Mouse (Mus musculus) CH12.LX (cell line): ENCODE measurements around the gene Ccdc138. TPM values are rescaled to one million over a fixed set of nuclear protein-coding genes. Genes with fewer than 3 reads are reported as not detected.

ENCODE experiments used
- DNase-seq: peaks from one replicate; pipeline ENCODE4 v3.0.0-alpha.2; 2013; ENCODE audit errors: extremely low read depth
- H3K27ac ChIP-seq: 2 replicates; pipeline ENCODE4 v1.5.1; 2012; ENCODE audit warnings: low read depth, mild to moderate bottlenecking, control low read depth, moderate library complexity; ENCODE audit not compliant: insufficient read depth
- H3K27me3 ChIP-seq: replicated peaks from 2 replicates; pipeline ENCODE3; 2012; ENCODE audit warnings: inconsistent platforms
- H3K36me3 ChIP-seq, 2 experiments: replicated peaks in 1 of 2; 2 replicates each; pipeline versions ENCODE3 to v1.6.1; 2012; ENCODE audit warnings: inconsistent platforms in 1 of 2, low read length in 1 of 2, mild to moderate bottlenecking in 1 of 2, mixed read lengths in 1 of 2, moderate library complexity in 1 of 2; ENCODE audit not compliant: control insufficient read depth in 1 of 2, insufficient read depth in 1 of 2
- H3K4me1 ChIP-seq, 2 experiments: 2 replicates each; pipeline ENCODE4 v1.6.1; 2012; ENCODE audit warnings: inconsistent platforms in 1 of 2, moderate library complexity in 1 of 2; ENCODE audit not compliant: insufficient read depth in 2 of 2, control insufficient read depth in 1 of 2
- H3K4me2 ChIP-seq: 2 replicates; pipeline ENCODE4 v1.6.1; 2012; ENCODE audit warnings: low read depth, mild to moderate bottlenecking, control low read depth; ENCODE audit not compliant: poor library complexity, insufficient read depth, severe bottlenecking
- H3K4me3 ChIP-seq, 3 experiments: fragments of 150-350 bp in 1 of 3; sonication (generic) in 1 of 3; replicated peaks in 1 of 3; 2 replicates each; pipeline versions ENCODE3 to v1.5.1; 2011 to 2012; ENCODE audit warnings: low read depth in 2 of 3, low read length in 2 of 3, mild to moderate bottlenecking in 2 of 3, moderate library complexity in 2 of 3, control low read depth in 1 of 3, improper control_type of control experiment in 1 of 3, inconsistent platforms in 1 of 3, mixed read lengths in 1 of 3; ENCODE audit not compliant: poor library complexity in 1 of 3
- H3K79me2 ChIP-seq: replicated peaks from 2 replicates; pipeline ENCODE4 v1.6.1; 2012; ENCODE audit warnings: mild to moderate bottlenecking, moderate library complexity; ENCODE audit not compliant: control insufficient read depth, poor library complexity, insufficient read depth, severe bottlenecking; ENCODE audit errors: extremely low read depth
- H3K9ac ChIP-seq: 2 replicates; pipeline ENCODE4 v1.6.1; 2012; ENCODE audit warnings: low read depth, mild to moderate bottlenecking, control low read depth, moderate library complexity; ENCODE audit not compliant: insufficient read depth
- H3K9me3 ChIP-seq: replicated peaks from 2 replicates; pipeline ENCODE3; 2012; ENCODE audit warnings: low read length, inconsistent platforms, mixed read lengths
- BHLHE40 ChIP-seq: IDR thresholded peaks from 2 replicates; pipeline ENCODE4 v1.6.1; 2011; ENCODE audit warnings: mild to moderate bottlenecking, low read depth, low read length, improper control_type of control experiment
- CHD1 ChIP-seq: IDR thresholded peaks from 2 replicates; pipeline ENCODE4 v1.6.1; 2012; ENCODE audit warnings: low read depth, low read length, improper control_type of control experiment, inconsistent platforms
- E2F4 ChIP-seq: IDR thresholded peaks from 2 replicates; pipeline ENCODE4 v1.6.1; 2011; ENCODE audit warnings: low read depth, low read length, improper control_type of control experiment; ENCODE audit not compliant: insufficient replicate concordance
- EP300 ChIP-seq: IDR thresholded peaks from 2 replicates; pipeline ENCODE4 v1.6.1; 2011; ENCODE audit warnings: low read length, improper control_type of control experiment
- ETS1 ChIP-seq: conservative IDR thresholded peaks from 2 replicates; pipeline ENCODE4 v1.6.1; 2012; ENCODE audit warnings: low read depth, mild to moderate bottlenecking, inconsistent platforms, low read length, improper control_type of control experiment, moderate library complexity
- GABPA ChIP-seq: IDR thresholded peaks from 2 replicates; pipeline ENCODE4 v1.6.1; 2012; ENCODE audit warnings: low read depth, low read length, improper control_type of control experiment, inconsistent platforms; ENCODE audit not compliant: insufficient replicate concordance
- IRF4 ChIP-seq: IDR thresholded peaks from 2 replicates; pipeline ENCODE4 v1.6.1; 2014; ENCODE audit warnings: low read depth, mild to moderate bottlenecking, inconsistent platforms, low read length, improper control_type of control experiment
- JUND ChIP-seq: conservative IDR thresholded peaks from 2 replicates; pipeline ENCODE4 v1.6.1; 2011; ENCODE audit warnings: low read depth, low read length, improper control_type of control experiment
- MAX ChIP-seq: IDR thresholded peaks from 2 replicates; pipeline ENCODE4 v1.6.1; 2011; ENCODE audit warnings: low read length, improper control_type of control experiment
- MEF2A ChIP-seq: IDR thresholded peaks from 2 replicates; pipeline ENCODE4 v1.6.1; 2014; ENCODE audit warnings: low read depth, mild to moderate bottlenecking, inconsistent platforms, low read length, improper control_type of control experiment, borderline replicate concordance
- MXI1 ChIP-seq: IDR thresholded peaks from 2 replicates; pipeline ENCODE4 v1.6.1; 2011; ENCODE audit warnings: mild to moderate bottlenecking, low read depth, low read length, improper control_type of control experiment
- MYC ChIP-seq: IDR thresholded peaks from 2 replicates; pipeline ENCODE4 v1.6.1; 2011; ENCODE audit warnings: low read depth, mild to moderate bottlenecking, improper control_type of control experiment, low read length
- NELFE ChIP-seq: IDR thresholded peaks from 2 replicates; pipeline ENCODE4 v1.6.1; 2011; ENCODE audit warnings: low read depth, low read length, improper control_type of control experiment
- PAX5 ChIP-seq: IDR thresholded peaks from 2 replicates; pipeline ENCODE4 v1.6.1; 2012; ENCODE audit warnings: low read length, inconsistent platforms, mixed read lengths
- POLR2AphosphoS2 ChIP-seq: IDR thresholded peaks from 2 replicates; pipeline ENCODE4 v1.6.1; 2011; ENCODE audit warnings: low read depth, low read length, improper control_type of control experiment
- RCOR1 ChIP-seq: conservative IDR thresholded peaks from 2 replicates; pipeline ENCODE4 v1.6.1; 2012; ENCODE audit warnings: low read depth, mild to moderate bottlenecking, inconsistent platforms, low read length, improper control_type of control experiment
- SIN3A ChIP-seq: IDR thresholded peaks from 2 replicates; pipeline ENCODE4 v1.6.1; 2012; ENCODE audit warnings: low read length, improper control_type of control experiment, inconsistent platforms
- SMC3 ChIP-seq: IDR thresholded peaks from 2 replicates; pipeline ENCODE4 v1.6.1; 2011; ENCODE audit warnings: low read depth, low read length, improper control_type of control experiment
- TCF12 ChIP-seq: IDR thresholded peaks from 2 replicates; pipeline ENCODE4 v1.6.1; 2014; ENCODE audit warnings: low read depth, mild to moderate bottlenecking, inconsistent platforms, low read length, improper control_type of control experiment
- UBTF ChIP-seq: IDR thresholded peaks from 2 replicates; pipeline ENCODE4 v1.6.1; 2012; ENCODE audit warnings: low read depth, mild to moderate bottlenecking, inconsistent platforms, low read length, improper control_type of control experiment, moderate library complexity
- USF1 ChIP-seq: IDR thresholded peaks from 2 replicates; pipeline ENCODE4 v1.6.1; 2014; ENCODE audit warnings: low read depth, mild to moderate bottlenecking, inconsistent platforms, low read length, improper control_type of control experiment
- ZC3H11A ChIP-seq: IDR thresholded peaks from 2 replicates; pipeline ENCODE4 v1.6.1; 2012; ENCODE audit warnings: low read depth, mild to moderate bottlenecking, inconsistent platforms, low read length, improper control_type of control experiment
- ZKSCAN1 ChIP-seq: IDR thresholded peaks from 2 replicates; pipeline ENCODE4 v1.6.1; 2012; ENCODE audit warnings: low read depth, inconsistent platforms, low read length, improper control_type of control experiment, borderline replicate concordance
- ZMIZ1 ChIP-seq: IDR thresholded peaks from 2 replicates; pipeline ENCODE4 v1.6.1; 2012; ENCODE audit warnings: low read depth, mild to moderate bottlenecking, inconsistent platforms, low read length, improper control_type of control experiment
- ZNF384 ChIP-seq: IDR thresholded peaks from 2 replicates; pipeline ENCODE4 v1.6.1; 2012; ENCODE audit warnings: low read depth, low read length, improper control_type of control experiment, inconsistent platforms
- dilution Hi-C: fragments of 300-500 bp; cut with MboI; formaldehyde crosslinking; loops from 2 replicates; pipeline ENCODE4 v1.14.3; 2020; ENCODE audit warnings: low sequenced_read_pairs; ENCODE audit not compliant: extremely low pct_unique_long_range_greater_than_20kb, extremely low pct_ligation_motif_present
- in situ Hi-C: fragments of 300-500 bp; cut with MboI; formaldehyde crosslinking; loops from 3 replicates; pipeline ENCODE4 v1.14.3; 2019; ENCODE audit warnings: low sequenced_read_pairs, low pct_ligation_motif_present, low pct_unique_long_range_greater_than_20kb, mixed read lengths
- polyA plus RNA-seq: library from polyadenylated mRNA; unstranded; fragments of >175 nt; gene quantifications from 2 replicates; pipeline ENCODE4 v1.2.1, GENCODE M21; 2012; ENCODE audit warnings: low read depth; ENCODE audit not compliant: insufficient read length
- total RNA-seq, 2 experiments: library from RNA; depleted of rRNA; stranded (reverse); fragments of 300-350 nt in 1 of 2; fragments of >200 nt in 1 of 2; gene quantifications; 2 replicates each; pipeline ENCODE4 v1.2.3; 2012 to 2014

Ccdc138 gene
- total and polyA plus RNA-seq, 3 experiments = 1.7 to 3.1 (median 2.2) TPM

DNA sequence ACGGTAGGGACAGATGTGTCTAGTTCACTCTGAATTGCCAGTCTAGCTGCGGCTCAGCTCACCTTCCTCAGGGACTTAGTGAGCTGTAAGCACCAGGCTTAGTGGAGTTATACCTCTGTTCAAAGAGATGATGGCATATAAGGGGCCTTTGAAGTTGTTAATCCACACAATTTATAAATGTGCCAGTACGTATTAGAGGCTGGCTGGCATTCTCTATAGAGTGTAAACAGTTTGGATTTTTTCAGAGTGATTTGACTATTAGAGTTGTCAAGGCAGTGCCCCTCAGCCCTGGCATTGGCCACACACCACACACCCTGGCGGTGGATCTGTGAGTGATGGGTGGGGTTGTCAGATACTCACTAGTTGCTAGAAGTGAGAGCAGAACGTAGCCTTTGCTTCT lies 118.8 kb downstream of the Ccdc138 start:
- Histone ChIP-seq H3K4me1 (peaks cover 2 to 28% of the 10 kb centered on the region in 2 experiments), H3K9me3 (no peaks in the 10 kb centered on the region), H3K79me2 (no peaks in the 10 kb centered on the region), H3K4me3 (no peak overlapping the region), H3K27me3 (peaks cover 11% of the 10 kb centered on the region), H3K36me3 (no peaks in the 10 kb centered on the region), H3K4me2 (no peak overlapping the region), H3K27ac (no peak overlapping the region), H3K9ac (no peak overlapping the region)
- in situ Hi-C loops (loop anchor here (25.0 kb wide), 1 partner anchor 1179 kb away; no protein-coding TSS in a partner anchor), dilution Hi-C loops (no loop called here)
- no peak for TF ChIP-seq MXI1
- TF ChIP-seq USF1 = no peak
- TF ChIP-seq PAX5 = no peak
- no peak for TF ChIP-seq JUND
- no peak for TF ChIP-seq EP300
- TF ChIP-seq ZNF384 = no peak
- no peak for TF ChIP-seq ZMIZ1
- TF ChIP-seq IRF4 = no peak
- TF ChIP-seq E2F4 = no peak
- no peak for TF ChIP-seq UBTF
- TF ChIP-seq ETS1 = no peak
- no peak for TF ChIP-seq BHLHE40
- no peak for TF ChIP-seq MAX
- no peak for TF ChIP-seq TCF12
- no peak for TF ChIP-seq GABPA
- TF ChIP-seq NELFE = no peak
- no peak for TF ChIP-seq MYC
- TF ChIP-seq RCOR1 = no peak
- TF ChIP-seq CHD1 = no peak
- no peak for TF ChIP-seq ZKSCAN1
- DNase-seq = no peak

DNA sequence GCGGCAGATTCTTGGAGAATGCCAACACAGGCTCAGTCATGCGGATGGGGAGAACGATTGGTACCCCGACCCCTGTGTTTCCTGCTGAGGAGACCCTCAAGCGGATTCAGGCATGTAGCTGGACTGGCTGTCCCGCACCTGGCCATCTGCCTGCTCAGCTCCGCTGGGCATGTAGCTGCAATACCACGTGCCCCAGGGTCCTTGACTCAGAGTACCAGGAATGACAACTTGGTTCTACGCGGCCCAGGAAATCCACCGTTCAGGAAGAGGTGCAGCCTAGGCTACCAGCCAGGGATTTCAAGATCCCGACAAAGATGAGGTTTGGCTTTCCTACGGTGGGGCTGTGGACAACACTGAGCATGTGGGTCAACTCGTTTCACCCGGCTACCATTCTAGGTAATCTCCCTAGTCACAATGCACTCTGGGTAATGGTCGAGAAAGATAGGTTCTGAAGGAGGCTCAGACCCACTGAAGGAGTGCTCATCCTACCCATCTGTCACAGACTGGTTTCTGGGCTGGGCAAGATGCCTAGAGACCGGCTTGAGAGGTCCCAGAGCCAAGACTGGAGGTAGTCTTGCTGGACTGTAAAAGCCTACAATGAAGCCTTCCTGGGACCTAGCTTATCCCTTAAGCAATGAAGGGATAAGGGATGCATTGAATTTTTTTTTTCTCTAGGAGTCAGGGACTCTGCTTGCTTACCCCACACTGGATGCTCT lies 120.9 kb downstream of the Ccdc138 start:
- no peak for DNase-seq
- no peak overlapping the region for H3K9ac ChIP-seq
- peaks cover 2 to 25% of the 10 kb centered on the region in 2 experiments for H3K4me1 ChIP-seq
- TF ChIP-seq BHLHE40 (no peak), MXI1 (no peak), ZC3H11A (no peak), SMC3 (no peak), MEF2A (no peak), RCOR1 (no peak), POLR2AphosphoS2 (no peak), SIN3A (no peak)
- TF ChIP-seq, all 38 proteins: peak for 0
- Histone ChIP-seq H3K27ac (no peak overlapping the region), H3K79me2 (no peaks in the 10 kb centered on the region), H3K4me3 (no peak overlapping the region), H3K4me2 (no peak overlapping the region), H3K9me3 (no peaks in the 10 kb centered on the region), H3K36me3 (no peaks in the 10 kb centered on the region), H3K27me3 (peaks cover 8% of the 10 kb centered on the region)
- dilution Hi-C loops (no loop called here), in situ Hi-C loops (loop anchor here (25.0 kb wide), 1 partner anchor 1181 kb away; no protein-coding TSS in a partner anchor)
